ENCODE assay signal across 25 mouse cellular contexts in genomic region chr13:112316622-112317482, GRCm38 (mm10). TPM values are rescaled to one million over a fixed set of nuclear protein-coding genes. Genes with fewer than 3 reads are reported as not detected.
A peak's percentile ranks its signal among the peaks of the same experiment; 100 is the strongest.
DNase-seq lines count a peak whose midpoint lies in the region; ATAC-seq and TF ChIP-seq lines count a peak whose summit lies in the region.
"Had no signal": no experiment of that assay in that cellular context is flagged by ENCODE, and none has a peak within 500 bp of the region (broad histone marks: within the 10 kb centered on the region; RNA-seq: fewer than 3 reads in every experiment).

No protein-coding gene starts in this region.

- peak; percentile 87 for DNase-seq in liver, adult 2 months (ENCODE audit: extremely low read depth, low read depth, low spot score)
- no peak for DNase-seq in CH12.LX (ENCODE audit: extremely low read depth)
- DNase-seq in lung, postnatal 36 days: peak; percentile 63
- DNase-seq in cerebellum, postnatal 14 days: no peak
- DNase-seq in right cerebral cortex, postnatal 4 days: no peak
- no peak for DNase-seq in cerebellum, adult 2 months
- DNase-seq: adrenal gland, adult 8-10 months; cerebellum, adult 11-12 months; gastrocnemius, postnatal 10 days; heart, postnatal 4 days; kidney, adult 9 months; kidney, postnatal 14 days; liver, embryonic 13.5 days; thymus, postnatal 14 days had no signal

- H3K27me3 ChIP-seq in liver, adult 2 months (ENCODE audit: control insufficient read depth, insufficient read depth, low read length): no peaks in the 10 kb centered on the region
- no peaks in the 10 kb centered on the region for H3K27me3 ChIP-seq in liver, embryonic 12.5 days (replicated peaks)
- no peaks in the 10 kb centered on the region for H3K27me3 ChIP-seq in CH12.LX (replicated peaks)
- no peaks in the 10 kb centered on the region for H3K27me3 ChIP-seq in cerebellum, adult 2 months (ENCODE audit: control insufficient read depth, insufficient read depth, low read length)
- H3K27me3 ChIP-seq: embryonic facial prominence, embryonic 15.5 days; heart, embryonic 13.5 days; liver, embryonic 13.5 days; neural tube, embryonic 15.5 days had no signal

- H3K4me3 ChIP-seq in liver, adult 2 months (ENCODE audit: insufficient read depth, low read depth, low read length): no peak overlapping the region
- H3K4me3 ChIP-seq in liver, embryonic 12.5 days: no peak overlapping the region
- H3K4me3 ChIP-seq in CH12.LX (replicated peaks in 1 of 3; ENCODE audit: low read depth in 2 of 3, low read length in 2 of 3, poor library complexity in 1 of 3): no peak overlapping the region
- H3K4me3 ChIP-seq in embryonic fibroblast, embryonic 13.5 days (ENCODE audit: insufficient read depth, low read length): no peak overlapping the region
- no peak overlapping the region for H3K4me3 ChIP-seq in cerebellum, adult 2 months (replicated peaks; ENCODE audit: insufficient read depth, low read depth, low read length)
- H3K4me3 ChIP-seq: embryonic facial prominence, embryonic 15.5 days; forebrain, embryonic 10.5 days; heart, embryonic 13.5 days; liver, embryonic 13.5 days; midbrain, embryonic 10.5 days; neural tube, embryonic 15.5 days had no signal

- H3K4me1 ChIP-seq in liver, adult 2 months (ENCODE audit: control insufficient read depth, insufficient read depth, low read length): peaks cover 11% of the 10 kb centered on the region
- H3K4me1 ChIP-seq in liver, embryonic 12.5 days: no peaks in the 10 kb centered on the region
- H3K4me1 ChIP-seq in CH12.LX (ENCODE audit: control insufficient read depth in 1 of 2, insufficient read depth in 2 of 2): peaks cover 20 to 27% of the 10 kb centered on the region in 2 experiments; a peak in 3 of 4 replicates
- H3K4me1 ChIP-seq in embryonic fibroblast, embryonic 13.5 days (ENCODE audit: control insufficient read depth, insufficient read depth, low read length): peaks cover 15% of the 10 kb centered on the region
- no peaks in the 10 kb centered on the region for H3K4me1 ChIP-seq in cerebellum, adult 2 months (ENCODE audit: control insufficient read depth, insufficient read depth, low read length)
- H3K4me1 ChIP-seq: liver, embryonic 13.5 days had no signal

- ATAC-seq in liver, embryonic 12.5 days: no peak
- ATAC-seq: forebrain, embryonic 16.5 days; inflammation-experienced regulatory T-cells, adult 6 months had no signal

- in situ Hi-C loops in CH12.LX (cut with MboI; ENCODE audit: low pct_ligation_motif_present, low pct_unique_long_range_greater_than_20kb, low sequenced_read_pairs): no loop called here

- TF ChIP-seq POLR2A in liver, adult 2 months (IDR thresholded peaks at IDR 0.05; ENCODE audit: extremely low read depth, insufficient read depth, low read length): no peak
- TF ChIP-seq POLR2A in CH12.LX (IDR thresholded peaks at IDR 0.05; ENCODE audit: low read depth, low read length): no peak
- no peak for TF ChIP-seq POLR2A in embryonic fibroblast, embryonic 13.5 days (IDR thresholded peaks at IDR 0.05; ENCODE audit: low read depth, low read length)
- no peak for TF ChIP-seq POLR2A in cerebellum, adult 2 months (IDR thresholded peaks at IDR 0.05; ENCODE audit: borderline replicate concordance, insufficient read depth, low read length)

- TF ChIP-seq CTCF in liver, adult 2 months (IDR thresholded peaks at IDR 0.05; ENCODE audit: low read depth, low read length): no peak
- TF ChIP-seq CTCF in CH12.LX (conservative IDR thresholded peaks at IDR 0.05 in 1 of 2, IDR thresholded peaks at IDR 0.05 in 1 of 2; ENCODE audit: low read depth in 2 of 2, low read length in 2 of 2): no peak
- TF ChIP-seq CTCF in embryonic fibroblast, embryonic 13.5 days (IDR thresholded peaks at IDR 0.05; ENCODE audit: borderline replicate concordance, insufficient read depth, low read length): no peak
- no peak for TF ChIP-seq CTCF in cerebellum, adult 2 months (IDR thresholded peaks at IDR 0.05; ENCODE audit: borderline replicate concordance, insufficient read depth, low read depth, low read length)

- dilution Hi-C loops in CH12.LX (cut with MboI; ENCODE audit: extremely low pct_ligation_motif_present, extremely low pct_unique_long_range_greater_than_20kb, low sequenced_read_pairs): no loop called here

- H3K9me3 ChIP-seq in liver, embryonic 12.5 days (replicated peaks): no peaks in the 10 kb centered on the region
- H3K9me3 ChIP-seq in CH12.LX (replicated peaks; ENCODE audit: low read length): no peaks in the 10 kb centered on the region
- H3K9me3 ChIP-seq: embryonic facial prominence, embryonic 15.5 days; forebrain, embryonic 10.5 days; G1E; liver, embryonic 13.5 days; midbrain, embryonic 10.5 days; neural tube, embryonic 15.5 days had no signal

- peak overlapping the region; percentile 92 for H3K27ac ChIP-seq in liver, adult 2 months (replicated peaks; ENCODE audit: insufficient read depth, low read depth, low read length)
- no peak overlapping the region for H3K27ac ChIP-seq in liver, embryonic 12.5 days
- no peak overlapping the region for H3K27ac ChIP-seq in CH12.LX (ENCODE audit: insufficient read depth, low read depth)
- H3K27ac ChIP-seq in embryonic fibroblast, embryonic 13.5 days (ENCODE audit: insufficient read depth, low read length): peak overlapping the region; percentile 84
- no peak overlapping the region for H3K27ac ChIP-seq in cerebellum, adult 2 months (ENCODE audit: insufficient read depth, low read length)
- H3K27ac ChIP-seq: embryonic facial prominence, embryonic 15.5 days; forebrain, embryonic 10.5 days; heart, embryonic 13.5 days; hindbrain, embryonic 14.5 days; liver, embryonic 13.5 days; midbrain, embryonic 10.5 days; neural tube, embryonic 15.5 days had no signal

- no peaks in the 10 kb centered on the region for H3K36me3 ChIP-seq in liver, adult 2 months (ENCODE audit: control insufficient read depth, insufficient read depth, low read length)
- H3K36me3 ChIP-seq in liver, embryonic 12.5 days: no peaks in the 10 kb centered on the region
- no peaks in the 10 kb centered on the region for H3K36me3 ChIP-seq in CH12.LX (replicated peaks in 1 of 2; ENCODE audit: control insufficient read depth in 1 of 2, insufficient read depth in 1 of 2, low read length in 1 of 2)
- H3K36me3 ChIP-seq: embryonic facial prominence, embryonic 15.5 days; forebrain, embryonic 10.5 days; G1E; heart, embryonic 13.5 days; liver, embryonic 13.5 days; midbrain, embryonic 10.5 days had no signal

- TF ChIP-seq RAD21 in CH12.LX (IDR thresholded peaks at IDR 0.05; ENCODE audit: low read depth, low read length): no peak

- no peak overlapping the region for H3K4me2 ChIP-seq in liver, embryonic 12.5 days
- peak overlapping the region; percentile 34 for H3K4me2 ChIP-seq in CH12.LX (ENCODE audit: insufficient read depth, low read depth, poor library complexity, severe bottlenecking)
- H3K4me2 ChIP-seq: embryonic facial prominence, embryonic 15.5 days; heart, embryonic 13.5 days; hindbrain, embryonic 14.5 days; liver, embryonic 13.5 days; neural tube, embryonic 15.5 days had no signal

- TF ChIP-seq EP300 in CH12.LX (IDR thresholded peaks at IDR 0.05; ENCODE audit: low read length): no peak

- peak overlapping the region; percentile 57; the same call in 1 of the 2 replicates for H3K9ac ChIP-seq in liver, adult 2 months (ENCODE audit: low read depth, low read length)
- no peak overlapping the region for H3K9ac ChIP-seq in liver, embryonic 12.5 days
- peak overlapping the region; percentile 36 for H3K9ac ChIP-seq in CH12.LX (ENCODE audit: insufficient read depth, low read depth)
- H3K9ac ChIP-seq: embryonic facial prominence, embryonic 15.5 days; heart, embryonic 13.5 days; hindbrain, embryonic 14.5 days; liver, embryonic 13.5 days; neural tube, embryonic 15.5 days had no signal

- H3K79me2 ChIP-seq in liver, adult 2 months (ENCODE audit: control insufficient read depth, insufficient read depth, low read length): no peaks in the 10 kb centered on the region
- H3K79me2 ChIP-seq in CH12.LX (replicated peaks; ENCODE audit: control insufficient read depth, extremely low read depth, insufficient read depth, poor library complexity, severe bottlenecking): no peaks in the 10 kb centered on the region

- 15% methylated on average over 11 of the region's 11 CpGs for WGBS in liver, adult 2 months
- WGBS in liver, embryonic 12.5 days (ENCODE audit: insufficient replicate concordance): 61% methylated on average over 11 of the region's 11 CpGs
- WGBS in cerebellum, adult 2 months: 51% methylated on average over 11 of the region's 11 CpGs

TF ChIP-seq in CH12.LX, 34 proteins besides CTCF, POLR2A, EP300 and RAD21:
- TF ChIP-seq BHLHE40 (IDR thresholded peaks at IDR 0.05; ENCODE audit: low read depth, low read length): 0 out of 2 replicates have a peak, but pooled peaks have one; percentile 17
- no peak for TF ChIP-seq NRF1 (IDR thresholded peaks at IDR 0.05; ENCODE audit: low read depth, low read length)
- TF ChIP-seq E2F4 (IDR thresholded peaks at IDR 0.05; ENCODE audit: insufficient replicate concordance, low read depth, low read length): no peak
- no peak for TF ChIP-seq TCF12 (IDR thresholded peaks at IDR 0.05; ENCODE audit: low read depth, low read length)

RNA-seq across cellular contexts. Expression of gene Ankrd55, which starts 28.6 kb away (rescaled TPM):
- 0.09 and 0.40 TPM in 2 replicates for total RNA-seq in liver, adult 2 months (2014; rRNA removed)
- polyA plus RNA-seq in liver, adult 2 months (2012; rRNA removed): 0.10 and 0.17 TPM in 2 replicates
- 0.08 and 0.26 TPM in 2 replicates for polyA plus RNA-seq in liver, embryonic 12.5 days (2016; fragmentation: Nextera tagmentation; extraction: Ambion mirVana)
- total RNA-seq in CH12.LX (2012; rRNA removed) (2.2 TPM in 2 replicates), CH12.LX (2014; rRNA removed) (1.1 TPM in 2 replicates)
- polyA plus RNA-seq in CH12.LX (2012; ENCODE audit: insufficient read length, low read depth): 1.1 and 1.3 TPM in 2 replicates
- 0.74 and 1.9 TPM in 2 replicates for polyA plus RNA-seq in embryonic fibroblast, embryonic 13.5 days (2011; ENCODE audit: insufficient read length, low read depth, missing spikeins)
- polyA plus RNA-seq in cerebellum, adult 2 months (2012; rRNA removed): 12.5 and 15.2 TPM in 2 replicates
- total RNA-seq: gastrocnemius, postnatal 10 days; heart, postnatal 4 days had no signal
- polyA plus RNA-seq: G1E had no signal

Comparison
In these comparisons a context has a peak if more than half of its experiments do, and no peak if none do; other contexts are left out.
1. H3K27ac ChIP-seq: peak in liver, adult 2 months (single experiment) and embryonic fibroblast, embryonic 13.5 days (single experiment); none in liver, embryonic 12.5 days (single experiment), CH12.LX (single experiment) and cerebellum, adult 2 months (single experiment).
2. DNase-seq: peak in liver, adult 2 months (single experiment) and lung, postnatal 36 days (single experiment); none in CH12.LX (single experiment), cerebellum, postnatal 14 days (0 of 2), right cerebral cortex, postnatal 4 days (single experiment) and cerebellum, adult 2 months (0 of 2).